Mouse (Mus musculus) liver, adult 2 months (tissue): ENCODE measurements around the gene Dnajc4.

Source experiments
- CTCF ChIP-seq: fragments of 200-500 bp; IDR thresholded peaks from 2 replicates; pipeline ENCODE4 v1.5.1; 2011; ENCODE audit warnings: low read depth, low read length, control low read depth
- POLR2A ChIP-seq: fragments of 200-500 bp; IDR thresholded peaks from 2 replicates; pipeline ENCODE4 v1.6.1; 2011; ENCODE audit warnings: low read length, control low read depth; ENCODE audit not compliant: insufficient read depth; ENCODE audit errors: extremely low read depth

GRCm38 (mm10) chr19:6950613-6951153 lies 41.7 kb downstream of the Dnajc4 start:
- TF ChIP-seq CTCF: no peak
- 0 out of 2 replicates have a peak, but pooled peaks have one; percentile 46 for TF ChIP-seq POLR2A
